Mouse (Mus musculus) stomach, embryonic 16.5 days (tissue): ENCODE measurements at regions not wholly inside any gene's neighbourhood (a gene's known extent, or its start where the extent isn't known, plus 50 kb on each side); places are given as distances from the start of the nearest gene placed in this dataset.

Source experiments
- ATAC-seq: fragments of 200-750 bp; cut with Nextera tagmentation; 2 replicates; pipeline ENCODE4 v1.8.0; 2017; ENCODE audit warnings: moderate number of reproducible peaks, moderate TSS enrichment; ENCODE audit not compliant: insufficient read depth, low FRiP score
- H3K27ac ChIP-seq: fragments of 300-500 bp; sonication (generic); 2 replicates; pipeline ENCODE4 v1.5.1; 2014; ENCODE audit warnings: low read length
- H3K27me3 ChIP-seq: fragments of 300-500 bp; sonication (generic); 2 replicates; pipeline ENCODE4 v1.6.1; 2014; ENCODE audit warnings: low read length, control low read depth, mixed read lengths; ENCODE audit not compliant: control insufficient read depth, insufficient read depth
- H3K36me3 ChIP-seq: fragments of 300-500 bp; sonication (generic); 2 replicates; pipeline ENCODE4 v1.6.1; 2014; ENCODE audit warnings: low read length; ENCODE audit not compliant: control insufficient read depth, insufficient read depth
- H3K4me1 ChIP-seq: fragments of 300-500 bp; sonication (generic); 2 replicates; pipeline ENCODE4 v1.6.1; 2014; ENCODE audit warnings: low read length, control low read depth, mixed read lengths; ENCODE audit not compliant: control insufficient read depth, insufficient read depth
- H3K4me2 ChIP-seq: fragments of 300-500 bp; sonication (generic); 2 replicates; pipeline ENCODE4 v1.6.1; 2014; ENCODE audit warnings: low read depth, low read length, mixed read lengths
- H3K4me3 ChIP-seq: fragments of 300-500 bp; sonication (generic); replicated peaks from 2 replicates; pipeline ENCODE4 v1.5.1; 2014; ENCODE audit warnings: mild to moderate bottlenecking, low read length
- H3K9ac ChIP-seq: fragments of 300-500 bp; sonication (generic); 2 replicates; pipeline ENCODE4 v1.6.1; 2014; ENCODE audit warnings: low read length
- H3K9me3 ChIP-seq: fragments of 300-500 bp; sonication (generic); replicated peaks from 2 replicates; pipeline ENCODE4 v1.6.1; 2016; ENCODE audit warnings: low read length, control low read depth; ENCODE audit not compliant: control insufficient read depth
- WGBS: fragments of 180-500 bp; shearing (Covaris S2); extraction: QIAGEN DNeasy Blood & Tissue Kit; methylation state at CpG from one replicate; pipeline ENCODE4 v1.1.7; 2014; 5-methylcytosine and 5-hydroxymethylcytosine counted together

DNA sequence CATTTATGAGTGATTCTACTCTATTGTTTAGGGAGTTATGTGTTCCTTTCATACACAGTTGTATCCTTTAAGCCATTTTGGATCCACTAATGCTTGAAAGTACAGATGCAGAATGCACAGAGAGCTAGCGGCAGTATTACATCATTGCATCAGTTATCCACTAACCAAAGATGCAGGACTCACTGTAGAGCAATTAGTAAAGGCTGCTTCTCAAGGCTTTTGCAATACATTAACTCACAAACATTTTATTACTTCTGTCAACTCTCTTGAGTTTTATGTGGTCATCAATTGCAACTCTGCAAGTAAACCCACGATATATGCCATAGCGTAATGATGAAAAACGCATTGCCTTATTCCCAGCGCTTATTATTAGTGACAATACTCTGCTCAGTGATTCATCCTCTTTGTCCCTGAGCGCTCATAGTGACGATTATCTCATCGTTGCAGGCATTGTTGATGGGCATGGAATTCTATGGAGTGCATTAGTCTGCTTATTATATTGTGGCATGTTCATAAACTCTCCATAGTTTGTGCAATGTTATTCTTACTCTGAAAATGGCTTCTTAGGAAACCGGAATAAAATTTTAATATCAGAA lies 722.1 kb downstream of the Utrn start:
- 86% methylated on average over 9 of the region's 9 CpGs for WGBS
- no peak for ATAC-seq

DNA sequence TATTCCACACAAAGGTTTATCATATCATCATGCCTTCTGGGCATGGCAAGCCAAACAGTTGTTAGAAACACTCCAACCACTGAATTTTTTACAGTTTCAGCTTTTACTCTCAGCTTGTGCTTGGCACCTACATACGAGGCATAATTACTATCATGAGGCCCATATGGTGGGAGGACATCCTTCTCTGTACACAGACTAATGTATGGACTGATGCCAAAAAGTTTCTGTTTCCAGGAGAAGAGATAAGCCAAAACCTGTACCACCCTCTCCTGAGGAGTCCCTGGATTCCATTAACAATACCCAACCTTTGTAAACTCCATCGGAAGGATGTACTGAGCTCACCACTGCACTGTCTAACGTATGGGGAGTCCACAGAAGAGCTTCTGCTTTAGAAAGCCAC lies 698.9 kb downstream of the Utrn start:
- H3K4me1 ChIP-seq = no peaks in the 10 kb centered on the region
- no peak overlapping the region for H3K4me2 ChIP-seq
- no peak for ATAC-seq
- WGBS = 71% methylated on average over 3 of the region's 3 CpGs
- H3K36me3 ChIP-seq = no peaks in the 10 kb centered on the region
- H3K27ac ChIP-seq = no peak overlapping the region
- no peak overlapping the region for H3K9ac ChIP-seq
- H3K27me3 ChIP-seq = no peaks in the 10 kb centered on the region
- no peak overlapping the region for H3K4me3 ChIP-seq
- no peaks in the 10 kb centered on the region for H3K9me3 ChIP-seq

More for the DNA sequence above, 722.1 kb downstream of the Utrn start:
- Histone ChIP-seq H3K4me3 (no peak overlapping the region), H3K4me1 (no peaks in the 10 kb centered on the region), H3K27me3 (no peaks in the 10 kb centered on the region), H3K9me3 (no peaks in the 10 kb centered on the region), H3K27ac (no peak overlapping the region), H3K36me3 (no peaks in the 10 kb centered on the region), H3K4me2 (no peak overlapping the region), H3K9ac (no peak overlapping the region)

DNA sequence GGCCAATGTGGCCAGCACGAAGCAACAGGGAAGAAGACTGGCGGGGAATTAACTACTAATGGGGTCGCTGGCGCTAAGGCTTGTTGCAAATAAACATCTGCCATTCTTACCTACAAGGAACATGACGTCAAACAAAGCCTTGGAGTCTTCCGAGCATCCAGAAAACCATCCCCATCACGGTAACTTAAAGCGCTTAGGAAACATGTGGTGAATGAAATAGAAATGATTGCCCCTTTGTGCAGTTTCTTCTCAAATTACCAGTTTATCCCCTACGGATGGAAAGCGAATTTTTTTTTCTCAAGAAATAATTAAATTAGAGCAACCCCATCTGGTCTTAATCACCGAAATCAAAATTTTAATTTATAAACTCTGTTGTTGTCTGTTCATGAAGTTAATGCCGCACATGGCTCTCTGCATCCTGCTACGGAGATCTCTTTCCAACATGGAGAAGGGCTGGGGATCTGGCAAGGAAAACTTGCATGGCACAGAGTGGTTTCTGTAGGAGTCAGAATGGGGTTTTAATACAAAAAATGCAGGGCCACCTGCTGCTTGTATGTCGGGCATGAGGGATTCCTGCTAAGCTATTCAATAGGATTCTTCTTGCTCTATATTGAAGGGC lies 694.9 kb downstream of the Utrn start:
- no peaks in the 10 kb centered on the region for H3K4me1 ChIP-seq
- H3K9ac ChIP-seq = no peak overlapping the region
- no peaks in the 10 kb centered on the region for H3K27me3 ChIP-seq
- no peak for ATAC-seq
- 64% methylated on average over 14 of the region's 14 CpGs for WGBS
- no peak overlapping the region for H3K4me2 ChIP-seq
- H3K4me3 ChIP-seq = no peak overlapping the region
- H3K36me3 ChIP-seq = no peaks in the 10 kb centered on the region
- H3K9me3 ChIP-seq = no peaks in the 10 kb centered on the region
- no peak overlapping the region for H3K27ac ChIP-seq

DNA sequence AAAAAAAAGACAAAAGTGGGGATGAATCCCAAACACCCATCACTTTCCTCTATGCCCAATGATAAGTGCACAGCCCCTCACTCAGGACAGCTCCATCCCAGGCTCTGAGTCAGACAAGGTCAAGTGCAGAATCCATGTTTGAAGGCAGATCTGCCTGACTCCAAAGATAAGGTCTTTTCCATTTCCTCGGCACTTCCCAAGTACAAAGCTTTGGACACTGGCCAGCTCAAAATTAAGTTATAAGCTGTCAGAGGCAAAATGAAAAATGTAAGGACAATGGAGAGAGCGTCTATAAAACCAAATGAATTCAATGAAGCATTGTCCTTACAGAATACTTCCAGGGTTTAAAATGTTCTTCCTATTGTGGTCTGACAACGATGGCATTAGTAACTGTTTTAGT lies 694.0 kb downstream of the Utrn start:
- H3K36me3 ChIP-seq = no peaks in the 10 kb centered on the region
- no peaks in the 10 kb centered on the region for H3K27me3 ChIP-seq
- no peak overlapping the region for H3K4me2 ChIP-seq
- no peak overlapping the region for H3K4me3 ChIP-seq
- H3K27ac ChIP-seq = no peak overlapping the region
- no peaks in the 10 kb centered on the region for H3K9me3 ChIP-seq
- no peak for ATAC-seq
- no peaks in the 10 kb centered on the region for H3K4me1 ChIP-seq
- H3K9ac ChIP-seq = no peak overlapping the region
- whole genome bisulfite sequencing = 40% methylated on average over 3 of the region's 3 CpGs

DNA sequence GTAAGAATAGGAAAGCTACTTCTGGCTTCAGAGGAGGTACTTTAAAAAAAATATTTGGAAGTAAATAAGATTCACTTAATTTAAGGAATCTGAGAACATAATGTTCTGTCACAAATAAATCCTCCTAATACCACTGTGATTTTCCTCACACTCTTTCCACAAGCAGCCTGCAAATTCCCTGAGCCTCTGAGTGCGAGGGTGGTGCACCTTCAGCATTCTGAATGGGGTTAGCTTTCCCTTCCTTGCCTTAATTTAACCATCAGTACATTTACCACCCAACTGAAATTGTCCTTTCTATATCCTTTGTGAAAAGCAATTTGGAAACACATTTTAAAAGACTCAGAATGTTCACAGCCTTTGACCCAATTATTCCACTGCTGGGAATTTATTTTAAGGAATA lies 691.7 kb downstream of the Utrn start:
- Histone ChIP-seq H3K9ac (no peak overlapping the region), H3K4me3 (no peak overlapping the region), H3K36me3 (no peaks in the 10 kb centered on the region), H3K4me2 (no peak overlapping the region), H3K27me3 (no peaks in the 10 kb centered on the region), H3K4me1 (no peaks in the 10 kb centered on the region), H3K9me3 (no peaks in the 10 kb centered on the region), H3K27ac (no peak overlapping the region)
- 84% methylated on average over 1 of the region's 1 CpGs for WGBS
- no peak for ATAC-seq

DNA sequence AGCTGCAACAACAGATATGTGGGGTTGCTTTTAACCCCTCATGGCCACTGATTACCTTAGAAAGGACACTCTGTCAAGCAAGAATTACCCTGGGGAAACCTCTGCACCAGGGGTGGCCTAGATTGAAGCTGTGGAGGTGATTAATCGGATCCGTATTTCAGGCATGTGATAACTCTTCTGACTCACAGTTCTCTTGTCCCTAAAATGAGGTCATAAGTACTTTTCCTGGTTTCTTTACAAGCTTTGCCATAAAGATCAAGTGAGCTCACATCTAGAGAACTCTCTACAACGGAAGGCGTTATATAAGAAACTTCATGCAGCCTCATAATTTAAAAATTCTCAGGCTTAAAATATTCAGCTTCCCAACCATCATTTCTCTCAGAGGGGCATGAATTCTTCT lies 688.2 kb downstream of the Utrn start:
- H3K9me3 ChIP-seq = no peaks in the 10 kb centered on the region
- no peak overlapping the region for H3K4me2 ChIP-seq
- H3K4me1 ChIP-seq = no peaks in the 10 kb centered on the region
- 80% methylated on average over 4 of the region's 4 CpGs for WGBS
- no peak overlapping the region for H3K9ac ChIP-seq
- no peaks in the 10 kb centered on the region for H3K36me3 ChIP-seq
- H3K27ac ChIP-seq = no peak overlapping the region
- H3K4me3 ChIP-seq = no peak overlapping the region
- no peaks in the 10 kb centered on the region for H3K27me3 ChIP-seq
- ATAC-seq = no peak

DNA sequence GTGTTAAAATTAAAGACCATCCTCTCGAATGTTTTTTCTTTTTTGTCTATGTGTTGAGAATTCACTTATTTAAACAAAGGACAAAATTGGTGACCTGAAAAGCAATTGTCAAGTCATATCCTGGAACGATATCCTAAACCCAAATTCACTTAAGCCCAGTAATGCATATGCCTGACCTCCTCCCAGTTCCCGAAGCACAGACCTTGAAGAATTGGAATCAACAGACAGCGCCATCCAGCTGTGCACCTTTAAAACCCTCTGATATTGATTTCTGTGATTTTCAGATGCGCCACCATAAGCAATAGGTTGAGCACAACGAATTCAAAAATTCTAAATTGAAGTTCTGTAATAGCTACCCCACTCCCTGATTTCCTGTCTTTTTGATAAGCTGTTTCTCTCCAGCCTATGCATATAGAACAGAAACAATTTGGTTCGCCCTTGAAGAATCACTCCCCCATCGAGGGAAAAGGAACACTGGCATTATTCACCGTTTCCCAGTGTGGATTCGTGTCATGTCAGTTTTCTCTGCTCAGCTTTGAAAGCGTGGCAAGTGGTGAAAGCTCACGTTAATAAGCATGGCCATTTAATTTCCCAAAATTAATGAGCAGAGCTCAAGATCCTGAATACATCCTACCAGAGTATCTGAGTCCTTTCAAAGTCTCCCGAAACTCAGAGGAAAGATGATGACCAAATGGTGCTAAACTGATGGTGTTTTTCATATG lies 682.1 kb downstream of the Utrn start:
- H3K27ac ChIP-seq = no peak overlapping the region
- H3K9ac ChIP-seq = no peak overlapping the region
- H3K27me3 ChIP-seq = no peaks in the 10 kb centered on the region
- no peaks in the 10 kb centered on the region for H3K4me1 ChIP-seq
- 76% methylated on average over 13 of the region's 13 CpGs for WGBS
- no peak overlapping the region for H3K4me3 ChIP-seq
- no peaks in the 10 kb centered on the region for H3K9me3 ChIP-seq
- H3K4me2 ChIP-seq = no peak overlapping the region
- no peaks in the 10 kb centered on the region for H3K36me3 ChIP-seq
- ATAC-seq = no peak

DNA sequence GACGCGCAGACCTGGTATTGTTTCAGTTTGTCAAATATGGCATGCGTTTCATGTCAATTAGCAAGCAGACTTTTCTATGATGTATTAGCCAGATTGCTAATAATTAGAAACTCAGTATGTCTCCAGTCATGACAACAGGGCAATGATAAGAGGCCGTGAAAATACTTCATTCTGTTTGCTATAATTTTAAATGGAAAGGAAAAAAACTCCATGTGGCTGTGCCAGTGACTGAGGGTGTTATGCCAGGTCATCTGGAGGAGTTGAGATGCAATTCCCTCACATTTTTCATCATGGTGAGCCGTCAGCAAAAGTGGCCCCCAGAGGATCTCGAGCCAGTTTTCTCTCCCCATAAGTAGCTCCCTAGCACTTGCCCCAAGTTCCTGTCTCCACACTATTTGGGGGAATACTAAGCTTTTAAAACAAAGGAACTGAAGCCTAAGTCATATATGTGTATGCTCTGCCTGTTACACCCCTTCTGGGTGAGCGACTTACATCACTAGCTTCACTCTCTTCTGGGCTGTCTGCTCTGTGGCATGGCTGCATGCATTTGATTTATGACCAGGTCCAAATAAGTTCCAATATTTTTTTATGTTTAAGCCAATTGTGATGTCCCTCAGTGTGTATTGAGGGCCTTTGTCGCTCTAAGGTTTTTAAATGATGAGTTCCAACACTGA lies 681.4 kb downstream of the Utrn start:
- Histone ChIP-seq H3K4me2 (no peak overlapping the region), H3K4me3 (no peak overlapping the region), H3K36me3 (no peaks in the 10 kb centered on the region), H3K9ac (no peak overlapping the region), H3K9me3 (no peaks in the 10 kb centered on the region), H3K4me1 (no peaks in the 10 kb centered on the region), H3K27me3 (no peaks in the 10 kb centered on the region), H3K27ac (no peak overlapping the region)
- ATAC-seq = no peak
- 79% methylated on average over 8 of the region's 8 CpGs for WGBS

DNA sequence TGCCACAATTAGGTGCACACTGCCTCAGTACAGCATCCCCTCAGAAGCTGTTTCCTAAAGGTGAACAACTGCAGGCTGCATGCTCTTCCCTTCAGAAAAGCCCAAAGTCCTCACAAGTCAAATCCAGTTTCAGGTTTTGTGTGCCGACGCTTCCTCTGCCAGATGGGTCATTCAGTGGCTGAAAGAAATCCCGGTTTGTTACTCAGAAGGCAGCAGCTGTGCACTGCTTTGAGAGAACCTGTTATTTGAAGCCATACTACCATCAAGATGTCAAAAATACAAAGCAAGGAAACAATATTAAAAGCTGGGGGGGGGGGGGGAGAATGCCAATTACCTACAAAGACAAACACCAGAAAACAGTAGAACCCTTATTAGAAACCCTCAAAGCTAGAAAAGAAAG lies 678.7 kb downstream of the Utrn start:
- H3K4me1 ChIP-seq = no peaks in the 10 kb centered on the region
- no peak overlapping the region for H3K4me3 ChIP-seq
- no peak overlapping the region for H3K9ac ChIP-seq
- 66% methylated on average over 3 of the region's 3 CpGs for WGBS
- no peak overlapping the region for H3K27ac ChIP-seq
- no peak overlapping the region for H3K4me2 ChIP-seq
- ATAC-seq = no peak
- H3K9me3 ChIP-seq = no peaks in the 10 kb centered on the region
- H3K36me3 ChIP-seq = no peaks in the 10 kb centered on the region
- H3K27me3 ChIP-seq = no peaks in the 10 kb centered on the region
